Mouse (Mus musculus): ENCODE data around the gene Entpd7.

DNA sequence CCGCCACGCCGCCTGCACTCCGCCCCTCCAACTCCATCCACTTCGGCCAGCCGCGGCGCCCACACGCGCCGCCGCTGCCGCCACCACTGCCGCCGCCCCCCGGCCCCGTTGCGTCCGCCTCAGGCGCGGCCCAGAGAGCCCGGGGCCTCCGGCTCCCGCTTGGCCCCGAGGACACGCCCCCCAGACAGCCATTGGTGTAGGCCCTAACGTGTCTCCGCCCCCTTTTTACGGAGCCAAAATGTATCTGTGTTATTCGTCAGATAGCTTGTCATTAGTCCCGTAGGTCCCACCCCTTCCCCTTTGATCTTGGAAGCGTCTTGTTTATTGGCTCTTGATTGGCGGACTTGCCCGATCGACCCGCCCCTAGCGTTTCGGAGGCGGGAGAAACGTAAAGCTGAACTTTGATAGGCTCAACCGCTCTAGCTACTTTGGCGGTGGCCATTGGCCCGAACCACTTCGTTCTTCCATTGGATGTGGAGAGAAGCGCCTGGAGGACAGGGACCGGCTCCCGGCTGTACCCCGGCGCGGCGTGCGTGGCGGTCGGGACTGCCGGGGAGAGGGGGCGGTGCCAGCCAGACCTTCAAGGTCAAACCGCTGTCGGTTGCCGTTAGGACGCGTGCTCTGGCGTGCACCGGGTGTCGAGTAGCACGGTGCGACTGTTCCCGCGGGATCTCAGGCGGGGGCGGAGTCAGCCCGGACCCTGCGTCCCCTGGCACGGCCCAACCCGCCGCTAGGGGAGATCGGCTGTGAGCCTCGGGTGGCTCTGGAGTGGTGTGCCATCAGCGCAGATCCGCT is 14.5 kb upstream of the Entpd7 start, which contains the start of gene Slc25a28:
- TF ChIP-seq FLI1 (IDR thresholded peaks at IDR 0.05; ENCODE audit: low read length) (no peak), GATA1 (IDR thresholded peaks at IDR 0.05; ENCODE audit: borderline replicate concordance, low read length) (no peak)
